Mouse (Mus musculus) retina, postnatal 1 day (tissue): Measurements from ENCODE around the gene Ntf5.
A peak's percentile ranks its signal among the peaks of the same experiment; 100 is the strongest.
"Not testable (repeated sequence)": the region's sequence is repeated elsewhere in the genome, so short reads cannot be mapped to it uniquely, and the experiment has no call there.

Source experiments
- DNase-seq: peaks from one replicate; pipeline ENCODE4 v3.0.0-alpha.2; 2012

Gene Ntf5

DNA sequence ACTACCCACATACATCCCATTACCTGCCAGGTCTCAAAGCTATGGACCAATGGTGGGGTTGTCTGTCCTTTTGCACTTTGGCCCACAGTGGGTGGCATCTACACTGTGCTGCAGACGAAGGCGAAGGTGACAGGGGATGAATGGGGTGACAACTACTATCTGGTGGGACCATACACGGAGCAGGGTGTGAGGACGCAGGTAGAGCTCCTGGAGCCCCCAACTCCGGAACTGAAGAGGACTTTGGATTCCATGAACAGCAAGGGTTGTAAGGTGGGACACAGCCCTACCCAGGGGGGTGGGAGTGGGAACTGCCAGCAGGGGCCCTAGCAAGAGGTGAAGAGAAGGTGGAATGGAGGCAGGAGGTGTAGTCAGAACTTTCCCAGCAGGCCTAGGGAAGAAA is 22.9 kb downstream of the Ntf5 start:
- no peak for DNase-seq

DNA sequence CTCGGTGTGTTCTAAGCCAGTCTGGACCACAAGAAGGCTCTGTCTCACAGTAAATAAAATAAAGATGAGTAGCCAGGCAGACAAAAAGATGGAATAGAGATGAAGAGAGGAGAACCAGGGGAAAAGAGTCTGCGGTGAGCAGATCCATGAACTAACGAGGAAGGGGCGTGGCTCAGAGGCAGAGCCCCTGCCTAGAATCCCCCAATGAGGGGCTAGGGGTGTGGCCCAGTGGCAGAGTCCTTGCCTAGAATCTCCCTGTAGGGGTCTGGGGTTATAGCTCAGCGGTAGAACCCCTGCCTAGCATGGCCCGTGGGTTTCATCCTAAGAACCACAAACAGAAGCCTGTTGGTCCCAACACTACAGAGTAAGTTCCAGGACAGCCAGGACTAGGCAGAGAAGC is 23.6 kb downstream of the Ntf5 start:
- no peak for DNase-seq

DNA sequence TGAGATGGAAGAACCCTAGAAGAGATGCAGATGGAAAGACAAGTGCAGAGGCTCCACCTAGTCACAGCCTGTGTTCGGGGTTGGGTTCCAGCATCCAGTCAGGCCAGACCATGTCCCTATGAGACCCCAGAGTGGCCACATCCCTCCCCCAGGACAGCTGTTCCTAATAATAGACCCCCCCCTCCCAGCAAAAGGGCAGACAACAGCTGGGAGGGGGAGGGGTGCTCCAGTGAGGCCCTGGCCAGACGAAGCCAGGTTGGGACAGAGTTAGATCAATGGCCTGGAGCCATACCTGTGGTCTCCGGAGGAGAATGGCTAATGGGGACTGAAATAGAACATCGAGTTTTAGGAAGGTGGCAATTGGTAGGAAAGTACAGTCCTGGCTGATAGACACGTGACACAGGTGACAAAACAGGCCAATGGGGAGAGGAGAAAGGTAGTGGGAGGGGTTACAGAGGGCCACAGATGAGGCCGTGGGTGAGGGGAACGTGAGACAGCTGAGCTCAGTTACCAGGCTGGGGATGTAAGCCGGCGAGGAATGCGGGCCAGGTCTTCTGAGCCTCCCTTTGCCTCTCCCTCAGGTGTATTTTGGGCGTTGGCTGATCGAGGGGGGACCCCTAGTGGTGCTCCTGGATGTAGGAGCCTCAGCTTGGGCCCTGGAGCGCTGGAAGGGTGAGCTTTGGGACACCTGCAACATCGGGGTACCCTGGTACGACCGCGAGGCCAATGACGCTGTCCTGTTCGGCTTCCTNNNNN is 24.2 kb downstream of the Ntf5 start, which contains the start of gene Ruvbl2:
TSS of gene Ruvbl2 (minus strand) at position 576 of the 756 bp plus-strand sequence.
- no peak for DNase-seq

DNA sequence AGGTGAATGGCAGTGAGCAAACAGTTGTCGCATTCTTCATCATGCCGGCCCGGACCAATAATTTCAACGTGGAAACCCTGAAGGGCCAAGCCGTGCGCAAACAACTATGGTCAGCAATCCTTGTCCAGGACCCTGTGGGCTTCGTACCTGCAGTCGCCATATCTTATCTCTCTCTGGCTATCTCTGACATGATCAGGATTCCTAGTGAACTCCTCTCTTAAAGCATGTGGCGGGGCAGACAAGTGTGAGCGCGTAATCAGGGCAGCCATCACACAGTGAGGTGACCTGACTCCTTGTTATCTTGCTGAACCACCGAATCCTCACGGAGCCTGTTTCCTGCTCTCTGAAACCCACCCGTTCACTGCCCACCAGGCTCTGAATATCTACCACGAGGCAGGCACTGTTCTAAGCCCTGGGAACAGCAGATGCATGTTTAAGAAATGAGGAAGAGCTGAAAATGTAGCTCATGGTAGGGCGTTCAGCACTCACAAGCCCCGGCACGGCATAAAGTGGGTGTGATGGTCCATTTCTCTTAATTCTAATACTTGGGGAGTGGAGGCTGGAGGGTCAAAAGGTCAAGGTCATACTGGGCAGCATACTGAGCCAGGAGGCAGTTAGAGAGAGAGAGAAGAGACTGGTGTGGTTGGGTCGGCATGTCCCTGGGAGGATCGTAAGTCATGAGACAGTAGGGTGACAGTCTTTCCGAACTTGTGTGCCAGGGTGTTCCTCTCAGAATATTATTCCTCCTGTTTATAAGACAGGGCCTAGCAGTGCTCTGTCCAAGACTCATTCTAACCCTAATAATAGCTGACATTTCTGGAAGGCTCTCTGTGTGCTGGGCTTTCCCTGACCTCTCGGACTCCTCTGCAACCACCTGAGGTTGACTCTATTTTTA is 30.3 kb downstream of the Ntf5 start:
- DNase-seq: no peak

DNA sequence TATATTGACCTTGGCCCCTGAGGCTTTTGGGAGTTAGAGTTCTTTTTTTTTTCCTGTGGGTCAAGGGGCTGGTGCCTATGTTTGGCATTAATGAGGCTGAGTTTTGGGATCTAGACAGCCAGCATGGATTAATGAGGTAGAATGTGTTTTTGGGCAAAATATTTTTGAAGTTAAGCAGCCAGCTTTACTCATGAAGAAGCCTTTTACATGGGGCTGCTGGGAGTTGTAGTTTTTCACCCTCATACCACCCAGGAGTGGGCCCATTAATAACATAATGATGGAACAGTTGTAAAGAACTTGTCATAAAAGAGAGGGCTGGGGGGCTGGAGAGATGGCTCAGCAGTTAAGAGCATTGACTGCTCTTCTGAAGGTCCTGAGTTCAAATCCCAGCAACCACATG is 33.1 kb downstream of the Ntf5 start:
- DNase-seq: no peak

DNA sequence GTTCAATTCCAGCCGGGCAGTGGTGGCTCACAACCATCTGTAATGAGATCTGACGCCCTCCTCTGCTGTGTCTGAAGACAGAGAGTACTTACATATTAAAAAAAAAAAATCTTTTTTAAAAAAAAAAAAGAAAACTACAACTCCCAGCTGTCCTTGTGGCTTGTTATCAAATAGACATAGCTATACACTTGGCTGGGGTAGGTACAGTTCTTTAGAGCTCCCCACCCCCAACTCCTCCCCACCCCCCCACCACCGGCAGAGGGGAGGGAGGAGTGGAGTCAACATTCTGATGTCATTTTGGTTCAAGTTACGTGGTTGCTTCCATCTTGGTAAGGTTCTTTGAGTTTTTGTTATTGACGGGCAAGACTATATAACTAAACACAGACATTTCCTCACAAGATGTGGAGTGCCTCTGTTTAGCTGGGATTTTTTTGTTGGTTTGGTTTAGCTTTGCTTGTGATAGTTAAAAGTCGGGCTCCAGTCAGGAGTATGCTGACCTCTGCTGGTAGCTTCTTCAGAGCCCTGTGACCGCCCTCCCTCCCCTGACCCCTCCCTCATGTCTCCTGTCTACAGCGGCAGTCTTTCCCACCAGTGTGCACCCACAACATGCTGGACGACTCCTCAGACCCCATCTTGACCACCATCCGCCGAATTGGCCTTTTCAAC is 34.0 kb downstream of the Ntf5 start:
- DNase-seq: peak; percentile 53

DNA sequence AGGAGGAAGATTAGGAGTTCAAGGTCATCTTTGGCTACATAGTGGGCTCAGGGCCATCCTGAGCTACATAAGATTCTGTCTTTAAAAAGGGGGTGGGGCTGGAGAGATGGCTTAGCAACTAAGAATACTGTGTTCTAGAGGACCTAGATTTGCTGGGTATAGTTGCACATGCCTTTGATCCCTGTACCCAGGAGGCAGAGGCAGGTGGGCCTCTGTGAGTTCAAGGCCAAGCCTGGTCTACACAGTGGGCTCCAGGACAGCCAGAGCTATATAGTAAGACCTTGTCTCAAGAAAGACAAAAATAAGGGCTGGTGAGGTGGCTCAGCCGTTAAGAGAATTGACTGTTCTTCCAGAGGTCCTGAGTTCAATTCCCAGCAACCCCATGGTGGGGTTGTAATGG is 36.5 kb downstream of the Ntf5 start:
- DNase-seq: no peak

DNA sequence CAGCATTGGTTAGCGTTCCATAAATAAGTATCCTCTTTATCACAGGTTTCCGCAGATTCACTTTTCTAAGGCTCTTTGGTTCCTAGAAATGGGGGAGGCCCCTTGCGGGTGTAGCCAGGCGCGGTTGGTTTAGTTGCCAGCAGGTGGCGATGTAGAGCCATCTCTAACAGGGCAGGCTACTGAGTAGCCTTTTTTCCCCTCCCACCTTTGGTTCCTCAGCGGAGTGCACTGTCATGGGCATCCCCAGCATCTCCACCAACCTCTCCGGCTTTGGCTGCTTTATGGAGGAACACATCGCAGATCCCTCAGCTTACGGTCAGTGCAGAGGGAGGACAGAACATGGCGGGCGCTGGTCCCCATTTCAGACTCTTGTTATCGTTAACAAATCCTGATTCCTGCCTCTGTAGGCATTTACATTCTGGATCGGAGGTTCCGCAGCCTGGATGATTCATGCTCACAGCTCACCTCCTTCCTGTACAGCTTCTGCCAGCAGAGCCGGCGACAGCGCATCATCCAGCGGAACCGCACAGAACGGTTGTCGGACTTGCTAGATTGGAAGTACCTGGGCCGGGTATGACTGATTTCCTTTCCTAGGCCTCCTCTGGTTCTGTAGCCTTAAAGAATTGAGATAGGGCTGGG is 38.0 kb downstream of the Ntf5 start:
- DNase-seq: peak; percentile 88

DNA sequence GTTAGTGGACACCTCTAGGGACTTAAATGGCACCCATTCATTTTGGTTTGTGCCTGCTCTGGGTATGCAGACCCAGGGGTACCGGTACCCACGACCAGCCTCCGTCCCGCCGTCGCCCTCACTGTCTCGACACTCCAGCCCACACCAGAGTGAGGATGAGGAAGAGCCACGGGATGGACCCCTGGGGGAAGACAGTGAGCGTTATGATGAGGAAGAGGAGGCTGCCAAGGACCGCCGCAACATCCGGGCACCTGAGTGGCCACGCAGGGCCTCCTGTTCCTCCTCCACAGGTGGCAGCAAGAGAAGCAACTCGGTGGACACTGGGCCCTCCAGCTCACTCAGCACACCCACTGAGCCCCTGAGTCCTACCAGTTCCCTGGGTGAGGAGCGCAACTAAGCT is 41.5 kb downstream of the Ntf5 start:
- DNase-seq: no peak

DNA sequence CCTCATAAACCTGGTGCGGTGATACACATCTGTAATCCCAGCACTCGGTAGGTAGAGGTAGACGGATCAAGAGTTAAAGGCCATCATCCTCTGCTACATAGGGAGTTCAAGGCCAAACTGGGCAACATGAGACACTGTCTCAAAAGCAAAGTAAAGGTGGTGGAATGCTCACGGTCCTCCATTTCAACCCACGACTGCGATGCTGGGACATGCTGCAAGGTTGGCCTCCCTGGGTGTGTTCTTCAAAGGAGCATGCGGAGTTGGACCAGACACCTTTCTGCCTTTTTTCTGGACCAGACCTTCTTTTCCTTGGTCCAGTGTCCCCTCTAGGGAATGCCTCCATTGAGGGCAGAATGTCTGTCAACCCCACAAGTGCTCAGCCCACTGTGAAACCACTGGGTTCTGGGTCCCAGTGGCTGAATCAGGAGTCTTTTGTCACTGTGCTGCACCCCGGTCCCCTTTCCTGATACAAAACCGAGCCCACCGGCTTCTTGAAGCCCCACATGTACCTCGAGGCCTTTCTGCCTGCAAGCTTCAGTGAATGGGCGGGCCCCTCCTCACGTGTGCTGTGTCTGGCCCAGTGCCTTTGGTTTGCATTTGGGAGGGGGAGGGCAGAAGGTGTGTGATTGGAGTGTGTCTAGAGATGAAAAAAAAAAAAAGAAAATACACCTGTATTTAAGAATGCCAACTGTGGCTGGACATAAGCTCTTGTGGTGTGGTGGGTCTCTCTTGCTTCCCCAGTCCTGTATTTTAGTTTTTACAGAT is 42.6 kb downstream of the Ntf5 start:
- DNase-seq: peak; percentile 11

DNA sequence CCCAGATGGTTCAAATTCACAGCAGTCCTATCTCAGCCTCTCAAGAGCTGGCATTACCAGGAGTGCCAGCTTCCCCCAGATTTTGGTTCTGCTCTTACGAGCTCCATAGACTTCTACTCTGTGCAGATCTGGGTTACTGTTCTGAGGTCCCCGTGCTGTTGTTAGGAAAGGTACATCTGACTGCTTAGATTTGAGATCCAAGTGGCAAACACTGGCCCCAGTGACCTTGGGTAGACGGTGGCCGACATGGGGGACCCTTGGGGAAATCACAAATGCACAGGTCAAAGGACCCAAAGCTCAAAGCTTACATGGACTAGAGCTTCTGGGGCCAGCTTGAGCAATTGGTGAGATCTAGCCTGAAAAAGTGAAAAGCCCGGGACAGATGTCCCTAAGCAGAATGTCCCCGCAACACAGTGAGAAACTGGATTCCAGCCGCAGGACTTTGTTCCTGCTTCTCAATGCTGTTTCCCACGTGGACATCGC is 43.3 kb downstream of the Ntf5 start:
- peak; percentile 10 for DNase-seq

DNA sequence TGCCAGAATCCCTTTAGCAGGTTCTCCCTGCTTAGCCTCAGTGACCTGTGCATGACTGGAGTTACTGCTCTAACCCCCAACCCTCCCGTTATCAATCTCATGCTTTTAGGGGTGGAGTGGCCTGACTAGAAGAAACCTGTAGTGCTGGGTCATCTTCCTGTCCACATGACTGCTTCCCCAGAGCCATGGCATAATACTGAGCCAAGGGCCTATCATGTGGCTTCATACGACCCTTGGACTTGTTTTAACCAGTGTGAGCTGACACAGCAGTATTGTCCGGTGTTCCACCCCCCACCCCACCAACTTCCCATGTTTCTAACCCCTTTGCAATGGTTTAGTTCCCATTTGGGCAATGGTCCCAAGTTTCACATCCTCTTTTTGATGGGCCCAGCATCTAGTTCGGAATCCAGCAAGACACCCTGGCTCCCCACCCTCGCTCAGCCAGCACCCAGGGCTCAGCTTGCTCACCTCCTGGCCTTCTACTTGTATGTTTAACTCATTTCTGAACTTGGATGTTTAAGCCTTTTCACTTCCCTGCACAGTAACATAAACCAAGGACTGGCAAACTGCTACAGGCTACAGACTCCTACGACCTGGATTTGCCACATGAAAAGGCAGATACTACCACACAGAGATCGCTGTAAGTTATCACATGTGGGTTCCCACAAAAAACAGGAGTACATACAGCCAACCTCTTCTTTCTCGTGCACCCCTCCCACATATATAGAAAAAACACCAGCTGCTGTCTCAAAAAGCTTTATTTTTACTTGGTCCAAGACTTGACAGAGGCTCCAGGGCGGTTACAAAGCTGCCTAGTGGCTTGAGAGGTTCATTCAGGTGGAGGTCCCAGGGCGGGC is 43.9 kb downstream of the Ntf5 start:
- DNase-seq: peak; percentile 19

DNA sequence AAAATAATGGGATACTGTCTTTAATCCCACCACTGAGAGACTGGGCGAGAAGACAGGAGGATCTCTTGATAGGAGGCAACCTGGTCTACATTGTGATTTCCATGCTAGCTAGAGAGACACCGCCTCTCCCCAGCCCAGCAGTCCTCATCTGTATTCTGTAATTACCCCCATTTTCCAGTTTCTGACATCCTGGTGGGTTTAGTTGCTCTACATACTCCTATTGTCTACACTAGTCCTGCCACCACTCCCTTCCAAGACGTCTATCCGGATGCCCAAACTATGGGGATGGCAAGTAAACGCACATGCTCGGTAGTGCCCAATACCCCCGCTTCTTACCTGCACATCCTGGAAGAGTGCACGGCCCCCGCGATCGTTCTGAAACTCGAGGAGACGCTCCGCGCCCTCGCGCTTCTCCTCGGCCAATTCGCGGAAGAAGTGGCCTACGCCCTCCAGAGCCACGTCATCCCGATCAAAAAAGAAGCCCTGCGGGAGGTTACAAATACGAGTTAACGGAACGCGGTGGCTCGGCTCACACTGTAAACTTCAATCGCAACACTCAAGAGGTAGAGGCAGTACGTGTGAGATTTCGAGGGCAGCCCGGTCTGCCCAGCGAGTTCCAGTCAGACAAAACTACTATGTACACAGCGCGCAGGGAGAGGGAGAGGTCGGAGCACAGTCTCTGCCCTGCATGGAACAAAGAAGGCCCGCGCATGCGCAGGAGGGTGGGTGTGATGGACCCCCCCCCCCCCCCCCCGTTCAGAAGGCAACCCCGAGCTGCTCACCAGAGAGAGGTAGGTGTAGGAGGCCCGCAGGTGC is 45.5 kb downstream of the Ntf5 start:
- peak; percentile 90 for DNase-seq

DNA sequence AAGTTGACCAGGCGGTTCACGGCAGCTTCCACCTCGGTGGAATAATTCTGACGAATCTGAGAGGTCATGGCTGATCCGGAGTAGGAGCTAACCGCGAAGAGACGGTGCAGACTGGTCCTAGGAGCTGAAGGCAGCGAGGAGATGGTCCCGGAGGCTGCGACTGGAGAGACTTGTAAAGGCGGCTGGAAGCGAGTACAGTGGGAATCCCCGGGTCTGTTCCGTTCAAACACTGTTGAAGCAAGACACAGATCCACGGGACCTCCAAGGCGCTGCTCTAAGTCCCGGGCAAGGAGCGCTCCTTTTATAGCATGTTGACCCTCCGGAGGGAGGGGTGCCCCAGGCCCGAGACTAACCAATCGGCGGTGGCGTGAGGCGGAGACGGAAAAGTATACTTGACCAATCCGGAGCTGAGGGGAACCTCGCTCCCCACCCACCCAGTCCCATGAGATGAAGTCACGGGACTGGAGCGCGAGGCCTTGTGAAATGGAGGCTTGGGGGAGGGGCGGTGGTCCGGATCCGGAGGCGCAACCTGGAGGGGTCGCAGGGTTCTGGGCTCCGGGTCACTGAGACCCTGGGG is 46.2 kb downstream of the Ntf5 start, which contains the start of gene Ftl1:
TSS of gene Ftl1 (minus strand) at position 321 of the 577 bp plus-strand sequence.
- DNase-seq: peak; percentile 100

DNA sequence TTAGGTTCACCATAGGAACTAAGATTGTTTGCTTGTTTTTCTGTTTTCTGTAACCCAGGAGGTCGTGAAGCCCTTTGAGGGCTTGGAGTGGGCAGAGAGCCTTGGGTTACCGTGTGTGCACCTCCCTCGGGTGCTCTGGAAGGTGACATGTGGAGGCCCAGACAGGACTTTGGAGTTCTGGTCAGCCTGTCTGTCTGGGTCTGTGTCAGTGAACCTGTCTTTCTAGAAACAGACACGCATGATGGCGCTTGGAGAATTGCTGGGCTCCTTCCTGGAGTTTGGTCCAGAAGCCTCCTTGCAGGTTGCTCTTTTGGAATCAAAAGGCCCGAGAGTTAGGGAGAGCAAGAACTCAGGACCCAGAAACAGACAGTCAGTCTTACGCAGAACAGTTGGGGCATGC is 46.9 kb downstream of the Ntf5 start:
- no peak for DNase-seq

DNA sequence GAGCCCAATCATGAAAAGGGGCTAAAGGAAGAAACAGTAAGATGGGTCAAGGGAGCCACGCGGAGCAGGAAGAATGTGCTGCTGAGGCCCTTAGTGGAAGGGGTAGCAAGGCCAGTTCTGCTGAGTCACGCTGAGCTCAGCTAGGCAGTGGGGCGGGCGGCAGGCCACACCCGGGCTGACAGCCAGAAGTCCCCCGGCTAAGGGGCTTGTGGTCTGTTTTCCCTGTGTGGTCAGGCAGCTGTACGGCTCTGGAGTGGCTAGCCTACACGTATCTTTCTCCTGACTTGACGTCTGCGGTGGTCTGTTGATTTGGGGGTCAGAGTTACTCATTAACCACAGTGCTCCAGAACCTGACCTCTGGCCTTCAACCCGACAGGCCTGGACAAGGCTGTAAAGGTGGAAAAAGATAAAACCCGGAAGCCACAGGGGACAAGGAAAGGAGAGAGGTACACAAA is 47.4 kb downstream of the Ntf5 start:
- DNase-seq: peak; percentile 64

DNA sequence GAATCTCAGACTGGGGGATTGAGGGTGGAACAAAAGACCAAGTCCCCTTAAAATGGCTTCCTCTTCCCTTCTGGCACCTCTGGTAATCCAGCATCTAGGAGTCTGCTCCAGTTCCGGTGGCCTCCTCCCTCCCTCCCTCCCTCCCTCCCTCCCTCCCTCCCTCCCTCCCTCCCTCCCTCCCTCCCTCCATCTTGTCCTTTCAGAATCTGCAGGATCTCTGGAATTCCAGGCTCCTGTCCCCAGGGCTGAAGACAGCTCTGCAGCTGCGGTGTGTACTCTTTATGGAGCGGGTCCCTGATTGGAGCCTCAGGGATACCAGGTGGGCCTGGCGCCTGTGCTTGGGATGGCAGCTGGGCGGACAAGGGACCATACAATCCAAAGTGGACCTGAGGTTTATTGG is 47.8 kb downstream of the Ntf5 start:
- DNase-seq: peak; percentile 57

DNA sequence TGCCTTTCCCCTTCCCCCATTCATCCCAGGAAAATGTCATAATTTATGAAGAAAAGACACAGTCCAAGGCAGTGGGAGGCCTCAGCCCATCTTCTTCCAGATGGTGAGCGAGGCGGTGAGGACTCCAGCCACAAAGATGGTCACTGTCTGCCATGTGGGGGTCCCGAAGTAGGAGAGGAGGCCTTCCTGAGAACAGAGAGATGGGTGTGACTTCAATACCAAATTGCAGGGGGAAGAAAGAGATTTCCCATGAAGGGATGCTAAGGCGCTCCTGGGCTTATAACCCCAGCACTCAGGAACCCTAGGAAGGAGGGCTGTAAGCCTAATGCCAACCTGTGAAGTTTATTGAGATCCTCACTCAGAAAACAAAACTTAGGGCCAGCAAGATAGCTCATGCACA is 48.3 kb downstream of the Ntf5 start:
- no peak for DNase-seq

DNA sequence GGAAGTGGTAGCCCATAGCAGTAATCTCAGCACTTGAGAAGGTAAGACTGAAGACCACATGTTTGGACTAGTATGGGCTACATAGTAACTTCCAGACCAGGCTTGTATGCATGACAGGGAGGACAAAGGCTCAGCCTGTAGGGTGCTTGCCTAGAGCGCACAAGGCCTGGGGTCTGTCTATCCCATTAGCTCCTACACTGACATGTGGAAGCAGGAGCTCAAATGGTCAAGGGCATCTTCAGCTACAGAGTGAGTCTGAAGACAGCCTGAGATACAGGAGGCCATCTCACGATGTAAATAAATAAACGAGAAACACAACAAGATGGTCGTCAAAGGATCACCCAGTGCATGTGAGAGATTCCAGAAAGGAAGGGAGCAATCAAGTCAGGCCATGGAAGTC is 48.8 kb downstream of the Ntf5 start:
- no peak for DNase-seq

DNA sequence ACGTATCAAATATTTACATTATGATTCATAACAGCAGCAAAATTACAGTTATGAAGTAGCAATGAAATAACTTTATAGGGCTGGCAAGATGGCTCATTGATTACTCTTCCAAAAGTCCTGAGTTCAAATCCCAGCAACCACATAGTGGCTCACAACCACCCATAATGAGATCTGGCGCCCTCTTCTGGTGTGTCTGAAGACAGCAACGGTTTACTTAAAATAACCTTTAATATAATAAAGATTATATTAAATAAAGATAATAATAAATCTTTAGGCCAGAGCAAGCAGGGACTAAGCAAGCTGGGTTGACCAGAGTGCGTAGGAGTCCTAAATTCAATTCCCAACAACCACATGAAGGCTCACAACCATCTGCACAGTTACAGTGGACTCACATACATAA is 49.4 kb downstream of the Ntf5 start:
- DNase-seq: not testable (repeated sequence)
